Comparison of ENCODE assay signal across 8 mouse cellular contexts in the genomic region with DNA sequence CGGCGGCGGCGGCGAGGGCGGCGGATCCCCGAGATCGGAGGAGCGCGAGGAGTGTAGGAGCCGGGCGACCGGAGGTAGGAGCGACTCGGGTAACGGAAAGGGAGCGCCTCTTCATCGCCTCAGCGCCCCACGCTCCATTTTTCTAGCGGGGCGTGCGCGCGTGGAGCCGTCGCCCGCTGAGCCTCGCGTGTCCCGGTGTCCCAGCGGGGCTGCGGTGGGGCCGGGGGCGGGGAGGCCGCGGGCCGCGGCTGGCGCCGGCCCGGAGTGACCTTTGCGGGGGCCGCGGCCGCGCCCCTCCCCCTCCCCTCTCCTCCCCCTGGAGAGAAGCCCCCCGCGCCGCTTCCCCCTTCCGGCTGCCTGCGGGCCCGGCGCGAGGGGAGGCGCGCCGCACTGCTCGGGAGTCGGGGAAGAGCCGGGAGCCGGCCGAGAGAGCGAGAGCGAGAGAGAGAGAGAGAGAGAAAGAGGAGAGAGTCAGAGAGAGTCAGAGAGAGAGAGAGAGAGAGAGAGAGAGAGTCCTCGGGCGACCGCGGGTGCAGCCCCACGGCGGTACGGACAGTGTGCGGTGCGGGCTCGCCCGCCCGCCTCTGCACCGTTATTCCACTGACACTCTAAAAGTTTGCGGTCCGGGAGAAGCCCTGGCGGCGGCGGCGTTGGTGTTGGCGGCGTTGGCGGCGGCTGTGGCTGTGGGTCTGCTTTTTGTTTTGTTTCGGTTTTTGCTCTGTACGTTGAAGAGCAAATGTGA. TPM values are rescaled to one million over a fixed set of nuclear protein-coding genes. Genes with fewer than 3 reads are reported as not detected.
DNase-seq lines count a peak whose midpoint lies in the region; ATAC-seq and TF ChIP-seq lines count a peak whose summit lies in the region.

No protein-coding gene starts in this region.

- intact Hi-C loops in heart, adult 2 months (cut with DNase I), result loop anchor here (1.0 to 5.0 kb wide), 4 partner anchors 9 to 694 kb away; no protein-coding TSS in a partner anchor

- TF ChIP-seq EP300 in heart, adult 2 months (IDR thresholded peaks at IDR 0.05; ENCODE audit: insufficient read depth, low read depth, low read length), result no peak

- H3K4me1 ChIP-seq in heart, adult 2 months (ENCODE audit: control insufficient read depth, insufficient read depth, low read length), result no peaks in the 10 kb centered on the region; the same call in 1 of the 2 replicates
- H3K4me1 ChIP-seq in G1E (ENCODE audit: insufficient read depth, low read depth, low read length), result peaks cover 15% of the 10 kb centered on the region
- H3K4me1 ChIP-seq in embryonic facial prominence, embryonic 11.5 days (ENCODE audit: control insufficient read depth, insufficient read depth, low read length), result no peaks in the 10 kb centered on the region
- no peaks in the 10 kb centered on the region for H3K4me1 ChIP-seq in hindbrain, embryonic 11.5 days (replicated peaks; ENCODE audit: control insufficient read depth, insufficient read depth, low read length)
- H3K4me1 ChIP-seq in liver, embryonic 12.5 days, result peaks cover 41% of the 10 kb centered on the region
- H3K4me1 ChIP-seq in thymus, adult 2 months (replicated peaks; ENCODE audit: control insufficient read depth, insufficient read depth, low read length), result 0 out of 2 replicates have a peak, but pooled peaks cover 2% of the 10 kb centered on the region

- WGBS in heart, adult 2 months, result under 1% methylated on average over 52 of the region's 91 CpGs
- WGBS in embryonic facial prominence, embryonic 11.5 days, result under 1% methylated on average over 64 of the region's 91 CpGs
- 2% methylated on average over 25 of the region's 91 CpGs for WGBS in hindbrain, embryonic 11.5 days
- under 1% methylated on average over 75 of the region's 91 CpGs for WGBS in liver, embryonic 12.5 days (ENCODE audit: insufficient replicate concordance)
- WGBS in thymus, adult 2 months, result under 1% methylated on average over 82 of the region's 91 CpGs

- peaks cover 4% of the 10 kb centered on the region for H3K79me2 ChIP-seq in heart, adult 2 months (replicated peaks; ENCODE audit: control insufficient read depth, insufficient read depth, low read length)

- no peaks in the 10 kb centered on the region for H3K27me3 ChIP-seq in heart, adult 2 months (ENCODE audit: control insufficient read depth, insufficient read depth, low read length)
- H3K27me3 ChIP-seq in G1E (ENCODE audit: insufficient read depth, low read length), result no peaks in the 10 kb centered on the region
- H3K27me3 ChIP-seq in embryonic facial prominence, embryonic 11.5 days (ENCODE audit: control insufficient read depth, insufficient read depth, low read length), result no peaks in the 10 kb centered on the region
- H3K27me3 ChIP-seq in hindbrain, embryonic 11.5 days (ENCODE audit: control insufficient read depth, insufficient read depth, low read length), result no peaks in the 10 kb centered on the region
- no peaks in the 10 kb centered on the region; the same call in 1 of the 2 replicates for H3K27me3 ChIP-seq in liver, embryonic 12.5 days (replicated peaks)
- H3K27me3 ChIP-seq in thymus, adult 2 months (ENCODE audit: control insufficient read depth, insufficient read depth, low read length), result no peaks in the 10 kb centered on the region

- no peak for DNase-seq in heart, adult 2 months
- DNase-seq in heart, adult 9 months (ENCODE audit: low spot score in 2 of 2), result no peak
- DNase-seq in G1E (ENCODE audit: low spot score), result peak; percentile 27
- peak; percentile 57 for DNase-seq in embryonic facial prominence, embryonic 11.5 days (ENCODE audit: low spot score)
- peak; percentile 67 for DNase-seq in hindbrain, embryonic 11.5 days (ENCODE audit: low spot score)
- DNase-seq in neural tube, embryonic 10.5 days (ENCODE audit: extremely low spot score, low spot score), result peak; percentile 74
- peak; percentile 56 for DNase-seq in thymus, adult 2 months

- no peaks in the 10 kb centered on the region; the same call in 1 of the 2 replicates for H3K36me3 ChIP-seq in heart, adult 2 months (ENCODE audit: control insufficient read depth, insufficient read depth, low read length)
- peaks cover 8% of the 10 kb centered on the region for H3K36me3 ChIP-seq in G1E (replicated peaks)
- H3K36me3 ChIP-seq in embryonic facial prominence, embryonic 11.5 days (replicated peaks; ENCODE audit: control insufficient read depth, insufficient read depth, low read depth, low read length), result no peaks in the 10 kb centered on the region
- no peaks in the 10 kb centered on the region for H3K36me3 ChIP-seq in hindbrain, embryonic 11.5 days (ENCODE audit: control insufficient read depth, insufficient read depth, low read length)
- H3K36me3 ChIP-seq in liver, embryonic 12.5 days, result no peaks in the 10 kb centered on the region
- H3K36me3 ChIP-seq in thymus, adult 2 months (ENCODE audit: control insufficient read depth, insufficient read depth, low read length), result no peaks in the 10 kb centered on the region

- no peak for ATAC-seq in G1E (ENCODE audit: extremely low read depth, insufficient number of reproducible peaks, low FRiP score, poor library complexity, severe bottlenecking)
- peak; percentile 73 for ATAC-seq in embryonic facial prominence, embryonic 11.5 days (replicated peaks; ENCODE audit: insufficient number of reproducible peaks, low FRiP score, low TSS enrichment, low read depth)
- ATAC-seq in hindbrain, embryonic 11.5 days (ENCODE audit: low FRiP score), result peak; percentile 81
- peak; percentile 31 for ATAC-seq in liver, embryonic 12.5 days

- no peak for TF ChIP-seq POLR2A in heart, adult 2 months (IDR thresholded peaks at IDR 0.05; ENCODE audit: insufficient read depth, low read depth, low read length)
- peak; percentile 18; the same call in 1 of the 2 replicates for TF ChIP-seq POLR2A in thymus, adult 2 months (IDR thresholded peaks at IDR 0.05; ENCODE audit: control insufficient read depth, extremely low read depth, insufficient read depth, low read length, poor library complexity)

- H3K27ac ChIP-seq in heart, adult 2 months, result peak overlapping the region; percentile 85
- peak overlapping the region; percentile 97 for H3K27ac ChIP-seq in embryonic facial prominence, embryonic 11.5 days (replicated peaks; ENCODE audit: low read depth, low read length)
- peak overlapping the region; percentile 97 for H3K27ac ChIP-seq in hindbrain, embryonic 11.5 days (ENCODE audit: low read depth, low read length)
- H3K27ac ChIP-seq in liver, embryonic 12.5 days, result peak overlapping the region; percentile 91
- H3K27ac ChIP-seq in thymus, adult 2 months (ENCODE audit: control insufficient read depth, insufficient read depth, low read length), result peak overlapping the region; percentile 25; the same call in 1 of the 2 replicates

- H3K4me3 ChIP-seq in heart, adult 2 months, result peak overlapping the region; percentile 75
- peak overlapping the region; percentile 90 for H3K4me3 ChIP-seq in G1E (ENCODE audit: low read depth, low read length)
- H3K4me3 ChIP-seq in embryonic facial prominence, embryonic 11.5 days (ENCODE audit: low read depth, low read length), result peak overlapping the region; percentile 89
- H3K4me3 ChIP-seq in hindbrain, embryonic 11.5 days (ENCODE audit: low read depth, low read length), result peak overlapping the region; percentile 94
- H3K4me3 ChIP-seq in liver, embryonic 12.5 days, result peak overlapping the region; percentile 96
- peak overlapping the region; percentile 97 for H3K4me3 ChIP-seq in thymus, adult 2 months (ENCODE audit: control insufficient read depth, insufficient read depth, low read length)

- H3K9ac ChIP-seq in heart, adult 2 months (ENCODE audit: low read depth, low read length), result peak overlapping the region; percentile 97
- H3K9ac ChIP-seq in embryonic facial prominence, embryonic 11.5 days (replicated peaks; ENCODE audit: low read length), result peak overlapping the region; percentile 98
- H3K9ac ChIP-seq in hindbrain, embryonic 11.5 days (ENCODE audit: low read depth, low read length), result peak overlapping the region; percentile 98
- peak overlapping the region; percentile 97 for H3K9ac ChIP-seq in liver, embryonic 12.5 days

- no peak for TF ChIP-seq CTCF in heart, adult 2 months (IDR thresholded peaks at IDR 0.05)
- no peak for TF ChIP-seq CTCF in G1E (IDR thresholded peaks at IDR 0.05; ENCODE audit: low read depth, low read length)
- TF ChIP-seq CTCF in thymus, adult 2 months (IDR thresholded peaks at IDR 0.05; ENCODE audit: borderline replicate concordance, control insufficient read depth, extremely low read depth, insufficient read depth, low read length, poor library complexity), result peak; percentile 34; the same call in 1 of the 2 replicates

- H3K4me2 ChIP-seq in embryonic facial prominence, embryonic 11.5 days (ENCODE audit: low read depth, low read length), result peak overlapping the region; percentile 57
- H3K4me2 ChIP-seq in hindbrain, embryonic 11.5 days (replicated peaks; ENCODE audit: low read depth, low read length), result peak overlapping the region; percentile 37
- peak overlapping the region; percentile 85 for H3K4me2 ChIP-seq in liver, embryonic 12.5 days

- no peaks in the 10 kb centered on the region for H3K9me3 ChIP-seq in G1E (replicated peaks)
- H3K9me3 ChIP-seq in embryonic facial prominence, embryonic 11.5 days (replicated peaks; ENCODE audit: control insufficient read depth, low read length), result no peaks in the 10 kb centered on the region
- no peaks in the 10 kb centered on the region for H3K9me3 ChIP-seq in hindbrain, embryonic 11.5 days (ENCODE audit: control insufficient read depth, low read length)
- H3K9me3 ChIP-seq in liver, embryonic 12.5 days (replicated peaks), result no peaks in the 10 kb centered on the region

RNA-seq across cellular contexts. Expression of a gene that starts 0.5 kb away (rescaled TPM):
- total RNA-seq in heart, adult 2 months (2021), result 10 to 100 TPM; 15.6 to 16.1 TPM
- polyA plus RNA-seq in heart, adult 2 months (2012; rRNA removed), result 3.7 and 9.7 TPM in 2 replicates
- total RNA-seq in G1E (2014; fragmentation: Nextera tagmentation) (87.9 and 88.5 TPM in 2 replicates), G1E (2017) (39.1 and 45.5 TPM in 2 replicates)
- polyA plus RNA-seq in G1E (2012), result 2.9 and 3.2 TPM in 2 replicates
- 50.9 and 56.5 TPM in 2 replicates for polyA plus RNA-seq in embryonic facial prominence, embryonic 11.5 days (2014; fragmentation: Nextera tagmentation; extraction: Ambion mirVana)
- polyA plus RNA-seq in hindbrain, embryonic 11.5 days (2014; fragmentation: Nextera tagmentation; extraction: Ambion mirVana), result 44.1 and 51.7 TPM in 2 replicates
- polyA plus RNA-seq in liver, embryonic 12.5 days (2016; fragmentation: Nextera tagmentation; extraction: Ambion mirVana), result 16.4 and 16.7 TPM in 2 replicates
- 17.6 and 18.7 TPM in 2 replicates for polyA plus RNA-seq in thymus, adult 2 months (2012; rRNA removed)

RNA-seq across cellular contexts. Expression of a gene that starts 8.1 kb away (rescaled TPM):
- total RNA-seq in heart, adult 2 months (2021), result 10 to 100 TPM; 39.6 to 40.4 TPM
- 7.1 and 13.1 TPM in 2 replicates for polyA plus RNA-seq in heart, adult 2 months (2012; rRNA removed)
- total RNA-seq in G1E (2014; fragmentation: Nextera tagmentation) (90.9 and 98.3 TPM in 2 replicates), G1E (2017) (96.0 and 159 TPM in 2 replicates)
- 36.4 and 38.3 TPM in 2 replicates for polyA plus RNA-seq in G1E (2012)
- 44.4 and 56.0 TPM in 2 replicates for polyA plus RNA-seq in embryonic facial prominence, embryonic 11.5 days (2014; fragmentation: Nextera tagmentation; extraction: Ambion mirVana)
- 38.7 and 45.0 TPM in 2 replicates for polyA plus RNA-seq in hindbrain, embryonic 11.5 days (2014; fragmentation: Nextera tagmentation; extraction: Ambion mirVana)
- polyA plus RNA-seq in liver, embryonic 12.5 days (2016; fragmentation: Nextera tagmentation; extraction: Ambion mirVana), result 25.6 and 29.5 TPM in 2 replicates
- polyA plus RNA-seq in thymus, adult 2 months (2012; rRNA removed), result 10.5 and 13.1 TPM in 2 replicates

Comparison
In these comparisons a context has a peak if more than half of its experiments do, and no peak if none do; other contexts are left out.
1. DNase-seq: peak in G1E (single experiment), embryonic facial prominence, embryonic 11.5 days (single experiment), hindbrain, embryonic 11.5 days (single experiment), neural tube, embryonic 10.5 days (single experiment) and thymus, adult 2 months (single experiment); none in heart, adult 2 months (0 of 2) and heart, adult 9 months (0 of 2).
2. H3K27ac ChIP-seq: peak in every context shown above with its lines; median percentile 97 in embryonic facial prominence, embryonic 11.5 days; 97 in hindbrain, embryonic 11.5 days; 91 in liver, embryonic 12.5 days; 85 in heart, adult 2 months; 25 in thymus, adult 2 months.
3. Peak in every context shown above with its lines, with median percentiles within 50 percentile points of each other: H3K4me3 ChIP-seq, H3K9ac ChIP-seq and H3K4me2 ChIP-seq.